Mouse (Mus musculus) kidney, adult 2 months (tissue): ENCODE results near the gene Zfp2.

Experiments used
- CTCF ChIP-seq: fragments of 200-500 bp; conservative IDR thresholded peaks from 2 replicates; pipeline ENCODE4 v1.5.1; 2011; ENCODE audit warnings: low read depth, mild to moderate bottlenecking, control low read depth, low read length, moderate library complexity, mixed read lengths; ENCODE audit not compliant: insufficient read depth, insufficient read length
- POLR2A ChIP-seq: fragments of 200-500 bp; IDR thresholded peaks from one replicate; pipeline ENCODE4 v1.6.1; 2011; ENCODE audit warnings: low read depth, low read length, control low read depth

- TF ChIP-seq POLR2A (no peak), CTCF (no peak)
These were observed 48.9 kb upstream of the Zfp2 start for GRCm38 (mm10) chr11:50964886-50965285.
